Mouse (Mus musculus): Measurements from ENCODE around the gene Dcaf17. TPM values are rescaled to one million over a fixed set of nuclear protein-coding genes. Genes with fewer than 3 reads are reported as not detected.
A peak's percentile ranks its signal among the peaks of the same experiment; 100 is the strongest.

The Dcaf17 gene
- total RNA-seq, 2 experiments from 2014 or later: 11.5 to 16.0 TPM

DNA sequence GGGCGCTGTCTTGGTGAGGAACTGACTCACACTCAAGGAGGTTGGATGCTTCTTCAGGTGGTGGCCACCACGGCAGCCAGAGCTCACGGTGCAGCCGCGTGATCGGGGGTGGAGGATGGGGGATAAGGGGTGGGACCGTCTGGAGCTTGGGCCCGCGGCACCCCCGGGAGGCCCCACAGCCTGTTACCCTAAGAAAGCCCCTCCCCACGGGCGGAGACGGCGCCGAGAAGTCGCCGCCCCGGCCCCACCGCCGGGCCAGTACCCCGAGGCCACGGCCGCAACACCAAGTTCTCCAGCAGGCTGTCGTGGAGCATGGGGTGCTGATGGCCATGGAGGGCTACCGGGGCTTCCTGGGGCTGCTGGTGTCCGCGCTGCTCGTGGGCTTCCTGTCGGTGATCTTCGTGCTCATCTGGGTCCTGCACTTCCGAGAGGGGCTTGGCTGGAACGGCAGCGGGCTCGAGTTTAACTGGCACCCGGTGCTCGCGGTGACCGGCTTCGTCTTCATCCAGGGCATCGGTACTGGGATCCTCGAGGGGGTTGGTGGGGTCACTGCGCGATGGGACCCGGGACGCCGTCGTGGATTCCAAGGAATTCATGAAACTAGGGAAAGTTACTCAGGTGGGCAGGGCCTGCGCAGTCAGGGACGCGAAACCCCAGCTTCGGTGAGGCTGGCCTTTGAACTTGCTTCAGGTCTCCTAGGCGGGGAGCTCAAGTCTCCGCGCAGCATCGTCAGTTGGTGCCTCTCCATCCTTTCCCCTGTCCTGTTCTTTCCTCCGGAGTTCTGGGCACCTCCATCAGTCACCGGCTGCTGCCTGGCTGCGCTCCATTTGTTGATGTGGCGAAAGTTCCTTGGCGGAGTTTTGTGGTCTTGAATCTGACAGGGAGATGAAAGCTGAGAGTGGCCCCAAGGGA is 62.9 kb downstream of the Dcaf17 start, which contains the start of gene Cybrd1:
TSS of gene Cybrd1 (plus strand) at position 127 of the 912 bp plus-strand sequence.
- DNase-seq (ENCODE audit: low spot score in 2 of 2): no peak

DNA sequence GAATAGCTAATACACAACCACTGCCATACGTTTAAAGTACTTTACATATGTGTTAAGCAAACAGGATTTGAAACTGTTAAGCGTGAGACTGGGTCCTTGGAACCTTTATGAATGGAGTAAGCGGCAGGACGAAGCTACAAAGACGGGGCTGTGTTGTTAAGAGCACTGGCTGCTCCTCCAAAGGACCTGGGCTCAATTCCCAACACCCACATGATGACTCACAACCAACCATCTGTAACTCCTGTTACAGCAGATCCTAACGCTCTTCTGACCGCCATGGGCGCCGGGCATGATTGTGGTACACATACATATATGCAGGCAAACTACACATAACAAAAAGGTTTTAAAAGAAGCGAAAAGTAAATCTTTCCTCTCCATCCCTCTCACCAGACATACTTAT is 65.7 kb downstream of the Dcaf17 start:
- DNase-seq (ENCODE audit: low spot score in 2 of 2): peak; percentile 58 to 63

DNA sequence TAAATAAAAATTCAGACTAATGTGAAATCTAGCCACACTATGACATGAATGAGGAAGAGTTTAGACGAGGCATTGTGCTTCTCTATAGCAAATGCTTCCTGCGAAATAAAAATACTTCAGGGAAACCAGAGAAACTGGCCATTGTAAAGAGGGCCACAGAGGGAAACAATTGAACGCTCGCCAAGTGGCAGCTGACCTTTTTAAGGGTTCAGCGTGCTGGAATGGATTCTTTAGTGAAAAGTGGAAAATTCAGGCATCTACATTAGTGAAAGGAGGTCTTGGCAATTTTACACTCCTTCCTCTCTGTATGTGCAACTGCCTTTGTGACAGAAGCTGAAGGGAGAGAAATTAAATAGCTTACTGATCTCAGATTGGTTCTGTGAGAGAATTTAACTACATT is 66.3 kb downstream of the Dcaf17 start:
- no peak for DNase-seq (ENCODE audit: low spot score in 2 of 2)

DNA sequence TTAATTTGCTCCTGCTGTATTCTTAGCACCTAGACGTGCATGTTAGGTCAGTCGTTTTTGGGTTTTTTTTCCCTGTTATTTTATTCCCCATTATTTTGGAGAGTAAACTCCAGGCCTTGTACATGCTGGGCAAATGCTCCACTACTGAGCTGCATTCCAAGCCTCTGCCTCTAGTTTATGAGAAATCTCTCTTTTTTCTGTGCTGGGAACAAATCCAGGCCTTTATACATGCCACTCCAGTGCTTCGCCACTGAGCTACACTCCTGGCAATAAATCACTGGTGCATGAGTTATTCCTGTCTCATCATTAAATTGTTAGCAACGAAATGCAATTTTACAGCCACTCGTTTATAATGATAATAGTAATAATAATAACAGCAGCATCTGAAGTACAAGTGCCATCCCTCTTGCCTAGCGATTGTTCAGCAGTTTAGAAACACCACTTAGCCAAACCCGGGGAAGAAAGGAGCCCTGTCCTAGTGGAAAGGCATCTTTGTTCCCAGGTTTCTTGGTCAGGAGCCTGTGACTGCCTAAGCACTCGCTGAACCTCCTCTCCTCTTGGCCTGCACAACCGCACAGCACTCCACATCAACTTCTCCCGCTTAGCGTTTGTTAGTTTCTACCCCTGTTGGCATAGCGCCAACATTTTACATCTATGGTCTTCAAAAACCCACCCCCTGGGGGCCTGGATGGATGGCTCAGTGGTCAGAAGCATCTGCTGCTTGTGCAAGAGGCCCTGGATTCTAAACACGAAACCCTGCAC is 67.3 kb downstream of the Dcaf17 start:
- no peak for DNase-seq (ENCODE audit: low spot score in 2 of 2)

DNA sequence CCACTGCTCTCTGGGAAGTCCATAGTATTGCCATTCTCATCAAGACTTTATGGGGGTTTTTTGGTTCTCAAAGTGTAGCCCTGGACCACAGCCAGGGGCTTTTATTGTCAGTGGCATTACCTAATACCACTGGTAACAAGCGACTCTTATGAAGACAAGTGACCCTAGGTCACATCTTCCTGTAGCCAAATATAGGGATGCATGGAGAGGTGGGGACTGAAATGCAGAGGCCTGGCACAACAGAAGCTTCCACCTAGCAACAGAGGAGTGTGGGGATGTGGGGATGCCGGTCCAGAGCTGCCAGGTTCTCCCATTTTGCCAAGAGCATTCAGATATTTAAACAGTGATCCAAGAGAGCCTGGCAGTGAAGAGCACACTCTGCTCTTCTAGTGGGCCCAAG is 68.5 kb downstream of the Dcaf17 start:
- DNase-seq (ENCODE audit: low spot score in 2 of 2): no peak

DNA sequence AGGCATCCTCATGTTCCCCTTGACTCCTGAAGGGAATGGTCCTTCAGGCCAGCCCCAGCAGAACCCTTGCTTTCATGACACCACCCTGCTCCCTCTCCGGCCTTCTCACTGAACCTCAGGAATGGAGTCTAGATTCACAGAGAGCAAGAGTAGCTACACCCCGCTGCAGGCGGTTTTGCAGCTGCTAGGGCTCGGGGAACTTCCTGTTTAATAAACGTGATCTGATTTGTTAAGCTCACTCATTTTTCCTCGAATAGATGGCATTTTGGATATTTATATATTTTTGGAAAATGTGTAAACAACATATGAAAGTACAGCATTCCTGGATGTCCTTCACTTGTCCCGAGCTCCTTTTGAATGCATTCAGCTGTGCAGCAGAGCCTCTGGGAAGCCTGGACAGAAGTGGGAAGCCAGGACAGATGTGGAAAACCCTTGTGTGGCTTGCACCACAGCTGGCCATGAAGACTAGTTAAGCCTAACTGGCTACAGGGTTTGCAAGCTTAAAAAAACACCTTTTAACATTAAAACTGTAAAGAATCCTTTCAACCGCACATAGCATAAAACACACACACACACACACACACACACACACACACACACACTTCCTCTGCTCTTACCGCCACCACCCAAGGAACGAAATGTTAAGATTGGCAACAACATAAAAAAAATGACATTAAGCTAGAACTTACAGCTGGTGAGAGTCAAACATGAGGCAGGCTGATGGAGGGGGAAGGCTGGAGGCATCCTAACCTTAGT is 72.8 kb downstream of the Dcaf17 start:
- DNase-seq (ENCODE audit: low spot score in 2 of 2): no peak

DNA sequence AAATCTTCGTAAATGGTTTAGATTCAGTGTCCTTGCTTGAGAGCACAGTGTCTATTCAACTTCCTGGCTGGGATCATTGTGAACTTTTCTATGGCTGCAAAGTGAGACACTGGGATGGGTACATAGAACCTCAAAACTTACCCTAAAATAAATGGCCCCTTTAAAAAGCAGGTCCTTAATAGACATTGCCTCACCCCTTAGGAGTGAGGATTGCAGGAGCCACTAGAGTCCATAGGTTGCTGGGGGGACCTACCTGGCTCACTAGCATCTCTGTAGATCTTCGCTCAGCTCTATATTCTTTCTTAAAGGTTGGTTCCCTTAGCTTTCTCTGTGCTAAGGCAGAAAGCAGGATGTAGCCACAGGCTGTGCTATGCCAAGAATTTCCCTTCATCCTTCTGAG is 75.2 kb downstream of the Dcaf17 start:
- DNase-seq (ENCODE audit: low spot score in 2 of 2): no peak

DNA sequence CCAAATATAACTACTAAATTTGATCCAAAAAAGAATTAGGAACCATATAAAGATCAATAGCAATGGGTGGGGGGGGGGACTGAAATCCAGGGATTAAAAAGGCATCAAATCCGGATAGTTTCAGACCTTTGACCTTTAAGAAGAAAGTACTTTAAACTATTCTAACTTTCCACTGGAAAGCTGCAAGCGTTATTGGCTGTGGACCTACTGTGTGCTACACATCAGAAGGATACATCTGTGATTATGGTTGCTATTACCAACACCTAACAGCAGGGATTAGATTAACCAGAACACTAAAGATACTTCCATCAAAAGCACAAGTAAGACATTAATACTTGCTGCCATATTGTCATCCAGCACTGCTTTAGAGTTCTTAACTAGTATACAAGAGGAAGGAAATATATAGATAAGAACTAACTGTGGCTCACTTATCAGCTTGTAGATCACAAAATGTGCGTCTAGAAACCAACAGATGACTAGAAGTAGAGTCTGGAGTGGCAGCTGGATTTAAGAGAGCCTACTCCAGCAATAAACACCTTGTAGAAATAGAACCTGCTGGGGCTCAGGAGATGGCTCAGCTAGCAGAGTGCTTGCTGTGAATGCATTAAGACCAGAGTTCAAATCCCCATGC is 76.9 kb downstream of the Dcaf17 start:
- DNase-seq (ENCODE audit: low spot score in 2 of 2): no peak

DNA sequence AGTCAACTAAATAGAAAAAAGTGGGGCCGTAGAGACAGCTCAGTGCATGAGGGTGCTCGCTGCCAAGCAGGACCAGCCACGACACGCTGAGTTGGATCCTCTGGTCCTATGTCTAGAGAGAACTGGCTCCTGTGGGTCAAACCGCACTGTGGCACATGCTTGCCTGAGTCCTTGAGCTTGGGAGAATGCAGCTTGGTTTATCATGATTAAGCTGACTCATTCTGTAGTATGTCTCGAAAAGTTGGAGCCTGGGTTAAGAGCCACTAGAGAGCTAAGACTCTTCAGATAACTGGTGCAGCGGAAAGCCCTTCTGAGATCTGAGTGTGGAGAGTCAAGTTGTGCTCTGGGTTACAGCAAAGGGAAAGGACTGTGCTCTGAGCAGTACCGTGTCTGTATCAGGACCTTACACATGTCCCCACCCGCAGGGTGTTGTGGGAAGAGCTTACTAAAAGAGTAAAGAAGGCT is 78.9 kb downstream of the Dcaf17 start:
- DNase-seq (ENCODE audit: low spot score in 2 of 2): no peak

DNA sequence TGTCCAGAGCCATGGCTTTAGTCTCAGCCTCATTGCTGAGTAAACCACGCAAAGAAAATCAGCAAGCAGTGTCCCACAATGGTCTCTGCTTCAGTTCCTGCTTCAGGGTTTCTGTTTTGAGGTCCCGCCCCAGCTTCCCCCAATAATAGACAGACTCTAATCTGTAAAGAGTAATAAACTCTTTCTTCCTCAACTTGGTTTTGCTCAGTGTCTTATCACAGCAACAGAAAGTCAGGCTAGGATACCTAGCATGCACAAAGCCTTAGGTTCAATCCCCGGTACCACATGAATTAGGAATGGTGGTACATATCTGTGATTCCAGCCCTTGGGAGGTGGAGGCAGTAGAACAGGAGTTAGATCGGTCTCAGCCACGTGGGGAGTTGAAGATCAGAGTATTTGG is 79.7 kb downstream of the Dcaf17 start:
- DNase-seq (ENCODE audit: low spot score in 2 of 2): no peak

DNA sequence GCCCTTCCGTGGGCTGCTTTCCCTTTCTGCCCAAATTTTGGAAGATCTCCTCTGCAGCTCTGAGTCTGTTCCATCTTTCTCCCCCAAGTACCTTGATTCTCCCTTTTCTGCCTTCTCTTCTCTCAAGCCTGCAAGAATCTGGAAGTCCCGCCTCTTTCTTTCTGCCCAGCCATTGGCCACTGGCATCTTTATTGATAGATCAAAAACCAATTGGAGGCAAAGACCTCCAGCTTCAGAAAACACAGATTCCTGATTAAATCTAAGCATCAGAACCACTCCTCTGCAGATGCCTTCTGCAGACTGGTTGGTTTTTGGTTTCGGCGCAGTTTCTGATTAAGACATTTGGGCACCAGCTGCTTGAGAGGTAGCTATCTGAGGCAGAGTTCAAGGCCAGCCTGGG is 85.5 kb downstream of the Dcaf17 start:
- DNase-seq (ENCODE audit: low spot score in 2 of 2): no peak

DNA sequence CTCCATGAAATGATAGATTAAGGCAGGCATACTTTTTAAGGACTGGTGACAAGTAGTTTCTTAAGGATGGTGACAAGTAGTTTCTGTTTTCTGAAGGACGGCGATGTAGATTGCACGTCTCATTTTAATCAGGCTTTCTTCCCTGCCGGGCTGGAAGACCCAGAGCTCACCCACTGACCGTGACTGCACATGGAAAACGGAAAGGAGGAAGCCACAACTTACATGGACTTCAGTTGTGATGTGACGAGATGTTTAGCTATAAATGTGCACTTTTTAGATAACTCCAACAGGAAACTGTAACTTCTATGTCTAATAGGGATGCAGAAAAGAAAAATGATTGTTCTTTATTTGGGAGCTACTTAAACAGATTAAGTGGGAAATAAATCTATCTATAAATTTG is 87.3 kb downstream of the Dcaf17 start:
- no peak for DNase-seq (ENCODE audit: low spot score in 2 of 2)

DNA sequence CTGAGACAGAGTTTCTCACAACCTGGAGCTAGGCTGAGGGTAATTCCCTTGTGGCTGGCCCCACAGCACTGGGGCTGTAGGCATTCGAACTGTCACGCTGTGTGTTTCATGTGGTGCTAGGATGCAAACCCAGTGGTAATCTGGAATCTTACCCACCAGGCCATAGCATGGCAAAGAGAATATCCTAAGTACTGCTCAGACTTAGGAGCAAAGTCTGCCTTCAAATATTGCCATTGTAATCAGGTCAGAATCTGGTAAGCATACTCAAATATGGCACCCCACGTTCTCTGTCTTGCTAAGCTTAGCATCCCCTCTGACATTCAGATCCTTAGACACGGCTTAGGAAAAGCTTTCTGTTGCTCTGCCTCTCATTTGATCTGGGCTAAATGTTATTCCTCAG is 90.7 kb downstream of the Dcaf17 start:
- no peak for DNase-seq (ENCODE audit: low spot score in 2 of 2)

DNA sequence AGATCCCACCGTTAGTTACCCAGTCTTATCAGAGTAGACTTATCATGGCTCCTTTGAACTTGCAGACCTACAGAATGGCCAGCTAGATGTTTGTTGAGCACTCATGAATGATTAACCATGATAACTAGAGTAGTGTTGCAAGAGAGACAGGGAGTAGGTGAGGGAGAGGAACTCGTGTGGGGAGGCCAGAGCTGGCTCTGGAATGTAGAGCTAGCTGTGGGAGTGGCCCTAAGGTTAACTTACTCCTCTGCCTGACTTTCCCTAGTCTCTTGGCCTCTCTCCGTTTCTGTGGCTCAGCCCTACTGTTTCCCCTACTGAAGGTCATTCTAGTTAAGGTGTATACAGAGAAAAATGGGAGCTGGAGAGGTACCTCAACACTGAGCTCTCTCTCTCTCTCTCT is 91.1 kb downstream of the Dcaf17 start:
- no peak for DNase-seq (ENCODE audit: low spot score in 2 of 2)

DNA sequence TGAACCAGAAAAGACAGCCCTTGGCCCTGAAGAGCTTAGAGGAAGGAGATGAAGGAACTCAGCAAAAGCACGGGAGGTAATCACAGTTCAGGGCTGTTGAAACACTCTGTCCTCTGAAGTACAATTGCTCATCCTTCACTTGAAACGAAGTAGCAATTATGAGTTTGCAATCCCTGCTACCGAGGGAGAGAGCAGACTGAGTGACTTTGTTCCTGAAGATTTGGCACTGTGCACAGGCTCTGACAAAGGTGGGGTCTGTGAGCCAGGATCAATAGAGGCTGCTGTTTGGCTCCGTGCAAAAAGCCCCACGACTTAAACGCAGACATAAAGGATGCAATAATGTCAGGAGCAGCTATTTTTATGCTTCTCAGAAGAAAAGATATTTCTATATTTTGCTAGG is 92.7 kb downstream of the Dcaf17 start:
- DNase-seq (ENCODE audit: low spot score in 2 of 2): no peak

Other genes with a start within 250 kb of the Dcaf17 start
- gene Tlk1, start 229.6 kb upstream of the Dcaf17 start, total RNA-seq (2021): 10 to 100 TPM; 79.4 to 85.9 TPM
- gene Mettl8, start 255 bp downstream of the Dcaf17 start, total RNA-seq (2021): 10 to 100 TPM; 14.5 to 15.6 TPM
- gene Cybrd1, start 62.6 kb downstream of the Dcaf17 start, total RNA-seq (2021): 1 to 10 TPM in 1 of 2 experiments, under 1 TPM in 1; 0.95 to 1.0 TPM
- 100 to 1,000 TPM; 124 to 125 TPM for gene Dync1i2, start 156.4 kb downstream of the Dcaf17 start, total RNA-seq (2021)

All from left cerebral cortex, adult 18-20 months (tissue).